Mouse (Mus musculus): ENCODE data around the gene Necap1. TPM values are rescaled to one million over a fixed set of nuclear protein-coding genes. Genes with fewer than 3 reads are reported as not detected.

Gene Necap1
- total RNA-seq, 2 experiments from 2014 or later = 17.4 to 18.3 TPM

DNA sequence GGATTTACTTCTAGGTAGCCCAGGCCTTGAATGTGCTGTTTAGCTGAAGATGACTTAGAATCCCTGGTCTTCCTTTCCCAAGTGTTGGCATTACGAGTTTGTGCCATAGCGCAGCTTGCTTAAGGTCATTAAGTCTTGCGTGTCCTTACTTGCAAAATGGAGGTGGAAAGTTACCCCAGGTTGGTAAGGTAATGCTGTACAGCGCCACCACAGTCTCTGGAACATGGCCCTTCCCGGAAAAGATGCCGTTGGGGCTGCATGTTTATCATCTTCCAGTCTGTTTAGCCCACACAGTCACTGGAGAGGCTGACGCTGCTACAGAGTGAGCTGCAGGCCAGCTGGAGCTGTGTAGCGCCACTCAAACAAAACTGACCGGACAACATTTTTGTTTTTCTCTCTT is 9.3 kb downstream of the Necap1 start:
- no peak for DNase-seq

DNA sequence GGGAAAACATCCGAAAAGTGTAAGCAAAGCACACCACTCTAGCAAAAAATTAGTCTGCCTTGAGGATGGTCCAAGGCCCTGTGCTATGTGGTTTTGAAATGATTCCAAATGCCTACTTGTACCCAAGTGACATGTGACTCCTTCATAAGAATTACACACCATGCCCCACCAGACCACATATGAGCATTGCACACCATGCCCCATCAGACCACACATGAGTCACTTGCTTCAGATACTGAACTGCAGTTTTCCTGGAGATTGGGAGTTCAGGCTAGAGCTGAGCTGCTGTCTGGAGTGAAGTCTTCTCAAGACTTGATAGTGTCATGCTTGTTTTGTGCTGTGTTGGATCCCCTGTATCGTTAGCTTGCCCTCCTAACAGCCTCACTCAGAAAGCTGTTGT is 15.3 kb downstream of the Necap1 start:
- DNase-seq = no peak

DNA sequence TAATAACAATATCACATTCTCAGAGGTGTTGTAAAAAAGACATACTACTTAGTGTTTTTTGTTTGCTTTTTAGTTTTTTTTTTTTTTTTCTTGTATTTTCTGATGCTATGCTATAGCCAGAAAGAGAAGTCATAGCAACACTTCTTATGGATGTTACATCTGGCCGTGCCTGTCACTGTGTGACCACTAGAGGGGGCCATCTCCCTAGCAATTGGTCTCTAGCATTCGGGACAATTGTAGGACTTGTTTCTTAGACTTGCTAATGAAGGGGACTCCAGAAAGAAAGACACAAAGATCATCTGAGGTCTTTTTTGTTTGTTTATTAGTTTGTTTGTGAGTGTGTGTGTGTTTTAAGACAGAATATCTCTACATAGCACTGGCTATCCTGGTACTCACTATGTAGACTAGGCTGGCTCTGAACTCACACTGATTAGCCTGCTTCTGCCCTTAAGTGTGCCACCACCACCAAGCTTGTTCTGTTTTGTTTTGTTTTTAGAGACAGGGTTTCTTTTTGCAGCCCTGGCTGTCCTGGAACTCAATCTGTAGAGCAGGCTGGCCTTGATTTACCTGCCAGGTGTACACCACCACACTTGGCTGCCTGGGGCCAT is 18.3 kb downstream of the Necap1 start:
- no peak for DNase-seq

DNA sequence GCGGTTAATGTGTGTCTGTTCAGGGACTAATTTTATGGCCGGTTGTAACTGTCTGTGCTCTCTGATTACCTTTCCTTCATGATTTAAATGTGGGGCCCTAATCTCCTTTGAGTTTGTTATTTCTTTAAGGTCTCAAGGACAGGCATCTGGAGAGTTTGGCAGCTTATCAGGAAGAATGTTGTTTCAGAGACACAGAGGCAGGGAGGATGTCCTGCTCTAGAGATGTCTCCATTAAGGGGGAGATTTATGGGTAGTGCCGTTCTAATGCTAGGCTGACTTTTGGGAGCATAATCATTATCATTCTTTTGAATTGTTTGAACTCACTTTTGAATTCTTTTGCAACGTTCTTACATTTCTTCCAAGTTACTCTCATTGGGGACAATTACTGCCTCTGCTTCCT is 45.6 kb downstream of the Necap1 start:
- no peak for DNase-seq

DNA sequence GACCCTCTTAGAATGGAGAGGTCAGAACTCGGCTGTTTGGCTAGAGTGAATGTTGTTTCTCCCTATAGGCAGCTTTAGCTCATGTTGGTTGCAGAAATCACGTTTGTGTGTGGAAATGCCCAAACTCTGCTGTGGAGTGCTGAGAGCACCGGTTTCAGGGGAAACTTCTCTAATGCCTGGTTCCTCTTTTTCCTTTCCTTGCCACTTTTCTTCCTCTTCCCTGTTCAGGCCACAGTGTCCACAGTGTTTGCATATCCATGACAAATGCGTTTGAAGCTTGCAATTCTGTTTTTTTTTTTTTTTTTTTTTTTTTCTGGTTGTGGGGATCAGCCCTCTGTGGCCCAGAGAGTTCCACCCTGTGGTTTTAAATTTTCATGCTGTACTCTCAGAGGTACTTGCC is 47.2 kb downstream of the Necap1 start, which contains the start of gene Clec4a1:
Clec4a1 (plus strand) TSS at position 398 of the 400 bp plus-strand sequence.
- DNase-seq = no peak

DNA sequence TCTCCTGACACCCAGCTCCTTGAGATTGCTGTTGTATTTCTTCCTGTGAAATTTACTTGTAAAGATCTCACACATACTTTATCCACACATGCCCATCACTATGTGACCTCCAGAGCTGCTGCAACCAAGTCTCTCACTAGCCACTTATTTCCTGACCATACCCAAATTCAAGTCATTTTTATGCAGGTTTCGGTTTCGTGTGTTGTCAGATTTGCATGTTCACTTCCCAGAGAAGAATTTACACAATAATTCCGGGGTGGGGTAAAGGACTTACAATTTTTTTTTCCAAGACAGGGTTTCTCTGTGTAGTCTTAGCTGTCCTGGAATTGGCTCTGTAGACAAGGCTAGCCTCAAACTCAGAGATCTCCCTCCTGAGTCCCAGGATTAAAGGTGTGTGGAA is 60.6 kb downstream of the Necap1 start:
- no peak for DNase-seq

Small RNAs within 50 kb of the gene (microRNA-seq; reads per million reads assigned to microRNA genes)
- 0 reads per million in 2 experiments for gene Mir7231 (ENCODE audit: borderline replicate concordance in 2 of 2)

Other genes starting within 250 kb of the Necap1 start
- not detected for gene Dppa3, start 248.1 kb upstream of the Necap1 start, total RNA-seq (2021)
- not detected for gene Nanog, start 167.0 kb upstream of the Necap1 start, total RNA-seq (2021)
- gene Slc2a3, start 72.8 kb upstream of the Necap1 start, total RNA-seq (2021) = 1 to 10 TPM in 1 of 2 experiments, under 1 TPM in 1; 0.88 to 1.4 TPM
- gene Foxj2, start 54.6 kb upstream of the Necap1 start, total RNA-seq (2021) = 10 to 100 TPM; 18.4 to 20.9 TPM
- gene C3ar1, start 18.3 kb upstream of the Necap1 start, total RNA-seq (2021) = under 1 TPM; 0.82 to 0.91 TPM
- 1 to 10 TPM; 1.3 to 1.9 TPM for gene Clec4a1, start 47.4 kb downstream of the Necap1 start, total RNA-seq (2021)
- 1 to 10 TPM; 1.1 to 1.2 TPM for gene Clec4a3, start 78.0 kb downstream of the Necap1 start, total RNA-seq (2021)
- not detected for gene Clec4a4, start 115.9 kb downstream of the Necap1 start, total RNA-seq (2021)
- not detected for gene Clec4b1, start 175.5 kb downstream of the Necap1 start, total RNA-seq (2021)
- under 1 TPM; 0.43 to 0.72 TPM for gene Clec4a2, start 232.0 kb downstream of the Necap1 start, total RNA-seq (2021)

Measured in gastrocnemius, postnatal 25 days (tissue).